Mouse (Mus musculus): ENCODE data around the gene Rfc2.

- TF ChIP-seq GATA1 (IDR thresholded peaks at IDR 0.05; ENCODE audit: borderline replicate concordance, low read length): no peak
- no peak for TF ChIP-seq FLI1 (IDR thresholded peaks at IDR 0.05; ENCODE audit: low read length)
Measured at GRCm38 (mm10) chr5:134611810-134612521, 30.8 kb downstream of the Rfc2 start.

All from megakaryocyte, embryonic 14.5 days (primary cell).